Mouse (Mus musculus): ENCODE results near the gene Fkbp10.

DNA sequence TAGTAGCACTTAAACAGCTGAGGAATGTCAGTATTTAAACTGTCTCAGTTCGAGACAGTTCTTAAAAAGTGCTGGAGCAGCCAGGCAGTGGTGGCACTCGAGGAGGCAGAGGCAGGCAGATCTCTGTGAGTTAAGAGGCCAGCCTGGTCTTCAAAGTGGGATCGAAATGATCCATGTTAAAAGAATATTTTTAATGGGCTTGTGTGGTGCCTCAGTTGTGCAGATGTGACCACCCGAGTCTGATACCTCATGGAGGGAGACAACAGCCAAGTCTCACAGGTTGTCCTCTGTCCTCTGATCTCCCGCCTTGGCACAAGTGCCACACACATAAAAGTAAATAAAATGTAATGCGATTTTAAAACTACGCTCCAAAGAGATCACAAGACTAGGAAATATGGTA lies 17.0 kb upstream of the Fkbp10 start:
- TF ChIP-seq CTCF (IDR thresholded peaks at IDR 0.05; ENCODE audit: borderline replicate concordance, insufficient read depth, low read length) (no peak), POLR2A (IDR thresholded peaks at IDR 0.05; ENCODE audit: low read depth, low read length) (no peak)

Data from embryonic fibroblast, embryonic 13.5 days (primary cell).